Mouse (Mus musculus): ENCODE data around the gene Fam160b1. TPM values are rescaled to one million over a fixed set of nuclear protein-coding genes. Genes with fewer than 3 reads are reported as not detected.

Gene Fam160b1
- polyA plus RNA-seq, 1 experiment from 2014 or later, result 7.8 TPM

DNA sequence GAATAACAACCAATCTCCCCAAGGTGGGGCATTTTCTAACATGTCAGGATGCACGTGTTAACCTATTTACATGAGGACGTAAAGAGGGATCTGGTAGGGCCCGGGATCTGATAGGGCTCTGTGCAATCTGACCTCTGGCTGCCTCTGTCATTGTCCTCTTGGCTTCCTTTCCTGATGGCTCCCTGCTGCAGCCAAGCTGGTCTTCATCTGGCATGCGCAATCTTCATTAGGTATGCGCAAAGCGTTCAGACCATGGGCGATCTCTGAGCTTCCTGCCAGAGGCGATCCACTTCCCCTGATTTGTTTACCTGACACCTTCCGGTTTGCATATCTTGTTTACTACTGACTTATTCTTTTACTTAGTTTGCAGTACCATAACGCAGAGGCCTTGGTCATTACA, 7.3 kb upstream of the Fam160b1 start:
- TF ChIP-seq EP300 (IDR thresholded peaks at IDR 0.05; ENCODE audit: low read depth) (no peak), CTCF (IDR thresholded peaks at IDR 0.05; ENCODE audit: low read depth) (no peak)
- H3K9ac ChIP-seq (replicated peaks), result no peak overlapping the region
- H3K27ac ChIP-seq (ENCODE audit: low read depth), result no peak overlapping the region
- no peaks in the 10 kb centered on the region for H3K27me3 ChIP-seq (ENCODE audit: insufficient read depth, low read length)
- 85% methylated on average over 10 of the region's 10 CpGs for WGBS (ENCODE audit: insufficient replicate concordance)
- no peaks in the 10 kb centered on the region; the same call in 1 of the 2 replicates for H3K36me3 ChIP-seq (replicated peaks; ENCODE audit: insufficient read depth, low read length)
- ATAC-seq (no peak), DNase-seq (no peak)
- H3K4me1 ChIP-seq (ENCODE audit: insufficient read depth), result peaks cover 34% of the 10 kb centered on the region
- no peak overlapping the region for H3K4me2 ChIP-seq (ENCODE audit: low read depth, low read length)
- no peak overlapping the region for H3K4me3 ChIP-seq (ENCODE audit: low read depth, low read length)
- no peaks in the 10 kb centered on the region for H3K9me3 ChIP-seq (ENCODE audit: low read length)

DNA sequence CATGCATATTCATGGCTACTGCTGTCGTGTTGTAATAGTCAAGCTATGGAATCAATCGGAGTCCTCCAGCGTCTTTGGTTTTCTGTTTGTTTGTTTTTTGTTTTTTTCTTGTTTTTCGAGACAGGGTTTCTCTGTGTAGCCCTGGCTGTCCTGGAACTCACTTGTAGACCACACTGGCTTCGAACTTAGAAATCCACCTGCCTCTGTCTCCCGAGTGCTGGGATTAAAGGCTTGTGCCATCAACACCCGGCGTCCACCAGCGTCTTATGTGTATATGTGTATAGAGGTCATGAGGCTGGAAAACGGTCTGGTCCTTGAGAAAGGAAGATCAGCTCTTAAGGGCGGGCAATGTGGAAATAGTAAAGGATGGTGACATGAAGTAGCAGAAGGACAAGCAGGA, 6.4 kb upstream of the Fam160b1 start:
- 91% methylated on average over 11 of the region's 11 CpGs for WGBS (ENCODE audit: insufficient replicate concordance)
- Histone ChIP-seq H3K9ac (replicated peaks) (no peak overlapping the region), H3K4me3 (ENCODE audit: low read depth, low read length) (no peak overlapping the region), H3K36me3 (replicated peaks; ENCODE audit: insufficient read depth, low read length) (no peaks in the 10 kb centered on the region; the same call in 1 of the 2 replicates), H3K4me1 (ENCODE audit: insufficient read depth) (peaks cover 42% of the 10 kb centered on the region), H3K27me3 (ENCODE audit: insufficient read depth, low read length) (no peaks in the 10 kb centered on the region), H3K4me2 (ENCODE audit: low read depth, low read length) (no peak overlapping the region), H3K27ac (ENCODE audit: low read depth) (no peak overlapping the region), H3K9me3 (ENCODE audit: low read length) (no peaks in the 10 kb centered on the region)
- ATAC-seq (no peak), DNase-seq (no peak)
- TF ChIP-seq CTCF (IDR thresholded peaks at IDR 0.05; ENCODE audit: low read depth) (no peak), EP300 (IDR thresholded peaks at IDR 0.05; ENCODE audit: low read depth) (no peak)

DNA sequence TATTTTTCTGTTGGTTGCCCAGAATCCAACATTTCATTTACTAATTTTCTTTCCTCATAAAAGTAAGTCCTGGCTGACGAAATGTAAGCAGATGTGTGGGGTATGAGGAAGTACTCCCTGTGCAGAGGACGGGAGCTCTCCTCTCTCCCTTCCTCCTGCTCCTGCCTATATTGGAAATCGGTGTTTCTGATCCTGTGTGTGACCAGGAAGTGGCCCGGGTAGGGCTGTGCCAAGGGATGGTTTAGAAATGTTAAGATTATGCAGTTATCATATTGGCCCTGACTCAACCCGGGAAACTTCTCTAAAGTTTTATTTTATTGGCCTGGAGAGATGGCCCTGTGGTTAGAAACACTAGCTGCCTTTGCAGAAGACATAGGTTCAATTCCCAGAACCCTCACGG, 5.8 kb upstream of the Fam160b1 start:
- ATAC-seq, result no peak
- Histone ChIP-seq H3K36me3 (replicated peaks; ENCODE audit: insufficient read depth, low read length) (no peaks in the 10 kb centered on the region; the same call in 1 of the 2 replicates), H3K4me2 (ENCODE audit: low read depth, low read length) (0 out of 2 replicates have a peak overlapping the region, but pooled peaks have one; percentile 62)

DNA sequence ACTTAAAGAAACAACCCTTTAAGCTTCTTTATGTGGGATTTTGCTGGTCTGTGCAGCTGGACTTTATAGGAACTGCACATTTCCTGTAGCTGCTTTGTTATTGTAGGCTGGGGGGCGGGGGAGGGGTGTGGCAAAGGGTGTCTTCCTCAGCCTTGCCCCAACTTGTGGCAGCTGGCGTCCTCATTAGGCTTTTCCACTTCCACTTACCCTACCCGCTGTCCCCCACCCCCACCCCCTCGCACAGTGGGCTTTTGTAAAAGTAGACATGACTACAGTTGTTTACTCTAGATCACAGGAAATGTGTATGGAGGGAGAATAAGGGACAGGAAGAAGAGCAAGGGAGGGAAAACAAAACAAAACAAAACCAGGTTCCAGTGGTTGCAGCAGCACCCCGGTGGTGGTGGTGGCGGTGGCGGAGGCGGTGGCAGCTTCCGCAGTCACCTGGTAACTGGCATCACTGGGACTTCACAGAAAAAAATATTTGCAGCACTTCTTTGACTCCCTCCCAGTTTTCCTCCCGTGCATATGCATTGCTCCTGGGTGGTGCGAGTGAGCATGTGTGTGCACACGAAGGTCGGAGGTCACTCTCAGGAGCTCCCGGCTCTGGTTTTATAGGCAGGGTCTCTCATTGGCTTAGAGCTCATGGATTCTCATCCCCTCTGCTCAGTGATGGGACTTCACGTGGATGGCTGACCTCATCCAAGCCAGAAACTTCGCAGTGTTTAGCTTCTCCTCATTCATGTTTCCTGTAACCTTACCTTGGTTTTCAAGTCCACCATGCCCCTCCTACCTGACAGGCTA, 4.8 kb upstream of the Fam160b1 start:
- H3K27ac ChIP-seq (ENCODE audit: low read depth), result peak overlapping the region; percentile 87
- H3K4me1 ChIP-seq (ENCODE audit: insufficient read depth), result peaks cover 47% of the 10 kb centered on the region
- TF ChIP-seq EP300 (IDR thresholded peaks at IDR 0.05; ENCODE audit: low read depth) (0 out of 2 replicates have a peak, but pooled peaks have one; percentile 16), CTCF (IDR thresholded peaks at IDR 0.05; ENCODE audit: low read depth) (no peak)
- H3K9ac ChIP-seq (replicated peaks), result peak overlapping the region; percentile 26; the same call in 1 of the 2 replicates
- peak overlapping the region; percentile 27 for H3K4me3 ChIP-seq (ENCODE audit: low read depth, low read length)
- H3K36me3 ChIP-seq (replicated peaks; ENCODE audit: insufficient read depth, low read length), result no peaks in the 10 kb centered on the region; the same call in 1 of the 2 replicates
- H3K4me2 ChIP-seq (ENCODE audit: low read depth, low read length), result peak overlapping the region; percentile 62
- DNase-seq (peak; percentile 69), ATAC-seq (peak; percentile 18; the same call in 1 of the 2 replicates)
- WGBS (ENCODE audit: insufficient replicate concordance), result 35% methylated on average over 16 of the region's 16 CpGs
- H3K9me3 ChIP-seq (ENCODE audit: low read length), result no peaks in the 10 kb centered on the region
- no peaks in the 10 kb centered on the region for H3K27me3 ChIP-seq (ENCODE audit: insufficient read depth, low read length)

More for the DNA sequence above, 5.8 kb upstream of the Fam160b1 start:
- H3K9me3 ChIP-seq (ENCODE audit: low read length), result no peaks in the 10 kb centered on the region
- TF ChIP-seq EP300 (IDR thresholded peaks at IDR 0.05; ENCODE audit: low read depth) (no peak), CTCF (IDR thresholded peaks at IDR 0.05; ENCODE audit: low read depth) (no peak)
- DNase-seq, result no peak
- 45% methylated on average over 6 of the region's 6 CpGs for WGBS (ENCODE audit: insufficient replicate concordance)
- H3K4me1 ChIP-seq (ENCODE audit: insufficient read depth), result peaks cover 47% of the 10 kb centered on the region
- H3K27ac ChIP-seq (ENCODE audit: low read depth), result peak overlapping the region; percentile 87
- no peak overlapping the region for H3K4me3 ChIP-seq (ENCODE audit: low read depth, low read length)
- no peaks in the 10 kb centered on the region for H3K27me3 ChIP-seq (ENCODE audit: insufficient read depth, low read length)
- H3K9ac ChIP-seq (replicated peaks), result no peak overlapping the region

DNA sequence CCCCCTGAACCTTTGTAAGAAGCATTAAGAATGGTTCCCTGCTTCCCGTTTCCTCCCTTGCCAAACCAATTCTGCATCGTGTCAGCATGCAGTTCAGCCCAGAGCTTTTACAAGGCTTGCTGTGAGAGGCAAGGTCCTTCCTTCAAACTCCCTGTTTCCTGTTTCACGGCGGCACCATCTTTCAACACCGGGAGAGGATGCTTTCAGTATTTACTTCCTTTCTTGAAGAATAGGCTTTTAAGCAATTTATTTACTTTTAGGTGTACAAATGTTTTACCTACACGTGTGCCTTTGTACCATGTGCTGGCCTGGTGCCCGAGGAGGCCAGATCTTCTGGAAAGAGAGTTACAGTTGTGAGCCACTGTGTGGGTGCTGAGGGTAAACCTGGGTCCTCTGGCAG, 4.2 kb upstream of the Fam160b1 start:
- Histone ChIP-seq H3K4me3 (ENCODE audit: low read depth, low read length) (peak overlapping the region; percentile 27; the same call in 1 of the 2 replicates), H3K27ac (ENCODE audit: low read depth) (peak overlapping the region; percentile 87), H3K9me3 (ENCODE audit: low read length) (no peaks in the 10 kb centered on the region), H3K9ac (replicated peaks) (no peak overlapping the region), H3K4me1 (ENCODE audit: insufficient read depth) (peaks cover 47% of the 10 kb centered on the region), H3K27me3 (ENCODE audit: insufficient read depth, low read length) (no peaks in the 10 kb centered on the region), H3K36me3 (replicated peaks; ENCODE audit: insufficient read depth, low read length) (no peaks in the 10 kb centered on the region; the same call in 1 of the 2 replicates), H3K4me2 (ENCODE audit: low read depth, low read length) (peak overlapping the region; percentile 62)
- DNase-seq, result peak; percentile 16
- WGBS (ENCODE audit: insufficient replicate concordance), result 26% methylated on average over 7 of the region's 7 CpGs
- no peak for TF ChIP-seq CTCF (IDR thresholded peaks at IDR 0.05; ENCODE audit: low read depth)
- TF ChIP-seq EP300 (IDR thresholded peaks at IDR 0.05; ENCODE audit: low read depth), result no peak
- no peak for ATAC-seq

DNA sequence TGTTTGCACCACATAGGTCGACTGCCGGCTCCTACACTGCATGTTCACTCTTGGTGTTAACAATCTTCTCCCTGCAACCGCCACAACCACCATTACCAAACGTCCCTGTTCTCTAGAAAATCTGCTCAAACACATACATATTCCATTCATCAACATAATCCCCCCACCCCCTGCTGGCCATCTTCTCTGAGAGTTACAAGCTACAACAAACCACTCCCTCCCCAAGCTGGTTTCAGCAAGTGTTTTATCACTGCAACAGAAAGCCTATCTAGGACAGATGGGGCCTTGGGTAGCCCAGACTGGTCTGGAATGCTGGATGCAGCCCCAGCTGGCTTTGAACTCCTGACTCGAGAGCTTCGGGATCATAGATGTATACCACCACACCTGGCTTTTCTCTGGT, 3.2 kb upstream of the Fam160b1 start:
- TF ChIP-seq CTCF (IDR thresholded peaks at IDR 0.05; ENCODE audit: low read depth), result no peak
- no peak for TF ChIP-seq EP300 (IDR thresholded peaks at IDR 0.05; ENCODE audit: low read depth)
- ATAC-seq, result no peak
- no peak overlapping the region for H3K4me3 ChIP-seq (ENCODE audit: low read depth, low read length)
- no peak overlapping the region for H3K9ac ChIP-seq (replicated peaks)
- H3K4me2 ChIP-seq (ENCODE audit: low read depth, low read length), result peak overlapping the region; percentile 83; the same call in 1 of the 2 replicates
- peaks cover 47% of the 10 kb centered on the region for H3K4me1 ChIP-seq (ENCODE audit: insufficient read depth)
- no peaks in the 10 kb centered on the region; the same call in 1 of the 2 replicates for H3K36me3 ChIP-seq (replicated peaks; ENCODE audit: insufficient read depth, low read length)
- DNase-seq, result peak; percentile 16
- no peaks in the 10 kb centered on the region for H3K27me3 ChIP-seq (ENCODE audit: insufficient read depth, low read length)
- H3K9me3 ChIP-seq (ENCODE audit: low read length), result no peaks in the 10 kb centered on the region
- 0 out of 2 replicates have a peak overlapping the region, but pooled peaks have one; percentile 24 for H3K27ac ChIP-seq (ENCODE audit: low read depth)
- 76% methylated on average over 6 of the region's 6 CpGs for WGBS (ENCODE audit: insufficient replicate concordance)
